Mouse (Mus musculus) ES-Bruce4 (cell line): ENCODE data around the gene Arid1b.
"Not testable (repeated sequence)": the region's sequence is repeated elsewhere in the genome, so short reads cannot be mapped to it uniquely, and the experiment has no call there.

Experiments
- CTCF ChIP-seq: IDR thresholded peaks from one replicate; pipeline ENCODE4 v1.8.1; 2011; ENCODE audit warnings: low read depth, low read length
- EP300 ChIP-seq: IDR thresholded peaks from 2 replicates; pipeline ENCODE4 v1.6.1; 2011; ENCODE audit warnings: low read depth, low read length; ENCODE audit not compliant: insufficient read depth
- POLR2A ChIP-seq: IDR thresholded peaks from one replicate; pipeline ENCODE4 v1.8.1; 2011; ENCODE audit warnings: low read length; ENCODE audit not compliant: insufficient read depth

GRCm38 (mm10) chr17:5088241-5088640 is 94.1 kb downstream of the Arid1b start:
- not testable (repeated sequence) for TF ChIP-seq CTCF, POLR2A, EP300
